Mouse (Mus musculus): Measurements from ENCODE around the gene Cbfa2t3. TPM values are rescaled to one million over a fixed set of nuclear protein-coding genes. Genes with fewer than 3 reads are reported as not detected.

Gene Cbfa2t3
- polyA plus RNA-seq, 1 experiment, result 22.7 TPM

DNA sequence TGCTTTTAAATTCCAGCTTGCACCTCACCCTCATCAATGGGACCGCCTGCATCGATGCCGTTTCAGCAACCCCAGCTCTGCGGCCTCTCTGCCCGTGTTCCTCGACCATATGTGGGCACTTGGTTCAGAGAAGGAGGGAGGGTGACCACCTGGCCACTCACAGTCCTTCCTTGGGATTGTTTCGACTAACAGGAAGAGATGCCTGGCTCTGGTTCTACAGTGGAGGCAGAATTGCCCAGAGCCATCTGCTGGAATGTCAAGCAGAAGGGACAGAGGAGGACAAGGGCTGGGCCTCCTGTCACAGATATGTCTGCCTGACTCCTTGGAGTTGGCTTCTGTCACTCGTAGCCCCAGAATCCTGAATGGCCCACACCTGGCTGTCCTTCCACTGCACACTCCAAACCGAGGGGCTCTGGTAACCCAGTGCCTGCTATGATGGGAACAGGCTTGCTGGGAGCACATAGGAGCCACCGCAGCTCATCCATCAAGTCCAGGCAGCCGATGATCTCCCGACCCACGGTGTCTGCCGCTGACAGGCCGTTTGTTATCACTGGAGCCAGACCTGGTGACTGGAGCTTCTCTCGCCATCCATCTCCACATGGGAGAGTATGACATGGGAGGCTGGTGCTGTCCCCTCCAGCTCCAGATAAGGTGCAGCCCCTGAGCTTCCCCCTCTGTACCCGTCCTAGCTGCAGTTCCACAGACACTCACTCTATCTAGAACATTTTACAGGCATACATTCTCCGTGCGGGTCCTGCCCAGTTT lies 13.6 kb downstream of the Cbfa2t3 start:
- H3K4me1 ChIP-seq (ENCODE audit: control insufficient read depth, insufficient read depth, insufficient read length, low read length), result no peaks in the 10 kb centered on the region
- no peak overlapping the region for H3K27ac ChIP-seq (replicated peaks; ENCODE audit: low read depth, low read length)
- no peak overlapping the region for H3K4me3 ChIP-seq (ENCODE audit: insufficient read depth, low read depth, low read length)

DNA sequence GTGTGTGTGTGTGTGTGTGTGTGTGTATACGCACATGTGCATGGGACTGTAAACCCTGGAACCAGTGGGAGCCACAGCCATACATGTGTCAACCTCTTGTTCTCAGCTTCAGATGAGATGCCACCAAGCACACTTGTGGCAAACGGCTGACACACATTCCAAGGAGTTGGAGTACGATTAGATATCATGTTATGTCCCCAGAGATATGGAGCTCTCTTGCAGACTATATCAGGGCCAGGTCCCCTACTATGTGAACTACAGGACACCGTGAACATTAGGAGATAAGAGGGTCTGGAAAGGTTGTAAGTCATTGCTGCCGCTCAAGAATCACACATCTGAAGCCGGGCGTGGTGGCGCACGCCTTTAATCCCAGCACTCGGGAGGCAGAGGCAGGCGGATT lies 16.1 kb downstream of the Cbfa2t3 start:
- no peak overlapping the region for H3K4me3 ChIP-seq (ENCODE audit: insufficient read depth, low read depth, low read length)
- no peak overlapping the region for H3K27ac ChIP-seq (replicated peaks; ENCODE audit: low read depth, low read length)
- no peaks in the 10 kb centered on the region for H3K4me1 ChIP-seq (ENCODE audit: control insufficient read depth, insufficient read depth, insufficient read length, low read length)

DNA sequence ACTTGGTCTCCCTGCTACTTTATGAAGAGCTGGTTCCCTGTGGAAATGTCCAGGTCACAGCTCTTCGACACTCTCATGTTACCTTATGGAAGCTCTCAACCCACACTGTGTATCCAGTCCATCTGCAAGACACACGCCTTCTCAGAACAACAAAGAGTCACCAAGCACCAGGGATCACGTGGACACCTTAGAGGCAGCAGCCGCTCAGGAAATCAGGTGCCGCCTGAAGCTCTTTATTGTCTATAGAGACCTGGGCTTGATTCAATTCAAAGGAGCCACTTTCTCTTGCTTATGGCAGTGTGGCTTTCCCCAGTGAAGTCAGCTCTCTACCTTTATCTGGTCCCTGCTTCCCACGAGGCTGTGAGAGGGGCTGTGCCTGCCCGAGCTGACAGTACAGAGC lies 18.7 kb downstream of the Cbfa2t3 start:
- Histone ChIP-seq H3K4me1 (ENCODE audit: control insufficient read depth, insufficient read depth, insufficient read length, low read length) (0 out of 2 replicates have a peak, but pooled peaks cover 4% of the 10 kb centered on the region), H3K27ac (replicated peaks; ENCODE audit: low read depth, low read length) (no peak overlapping the region), H3K4me3 (ENCODE audit: insufficient read depth, low read depth, low read length) (no peak overlapping the region)

DNA sequence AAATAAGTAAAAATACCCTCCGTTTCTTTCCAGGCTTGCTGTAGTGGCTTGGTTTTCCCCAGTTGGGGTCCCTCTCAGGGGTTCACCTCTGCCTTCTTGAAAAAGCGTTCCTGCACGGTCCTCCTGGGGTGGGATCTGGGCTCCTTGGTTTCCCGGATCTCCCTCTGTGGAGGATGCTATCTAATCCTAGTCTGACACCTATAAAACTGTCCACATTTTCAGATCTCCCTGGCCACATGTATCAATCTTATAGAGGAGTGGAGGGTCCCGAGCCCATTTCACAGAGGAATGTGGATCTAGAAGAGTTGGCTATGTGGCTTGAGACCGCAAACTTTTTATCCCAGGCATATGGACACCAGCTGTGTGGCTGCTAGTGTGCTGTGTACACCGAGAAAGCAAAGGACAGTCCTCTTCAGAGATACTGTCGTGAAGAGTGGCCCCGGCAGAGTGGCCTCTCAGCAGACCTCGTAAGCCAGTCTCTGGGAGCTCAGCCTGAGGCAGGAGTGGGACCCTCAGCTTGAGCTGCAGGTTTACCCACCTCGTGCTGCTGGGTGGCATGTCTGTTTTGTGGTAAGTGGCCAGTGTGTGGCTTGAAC lies 19.5 kb downstream of the Cbfa2t3 start:
- no peak overlapping the region for H3K4me3 ChIP-seq (ENCODE audit: insufficient read depth, low read depth, low read length)
- no peak overlapping the region for H3K27ac ChIP-seq (replicated peaks; ENCODE audit: low read depth, low read length)
- peaks cover 11% of the 10 kb centered on the region for H3K4me1 ChIP-seq (ENCODE audit: control insufficient read depth, insufficient read depth, insufficient read length, low read length)

GRCm38 (mm10) chr8:122678896-122679210 lies 20.1 kb downstream of the Cbfa2t3 start:
- Histone ChIP-seq H3K4me3 (ENCODE audit: insufficient read depth, low read depth, low read length) (peak overlapping the region; percentile 87), H3K27ac (replicated peaks; ENCODE audit: low read depth, low read length) (peak overlapping the region; percentile 72), H3K4me1 (ENCODE audit: control insufficient read depth, insufficient read depth, insufficient read length, low read length) (peaks cover 15% of the 10 kb centered on the region)

DNA sequence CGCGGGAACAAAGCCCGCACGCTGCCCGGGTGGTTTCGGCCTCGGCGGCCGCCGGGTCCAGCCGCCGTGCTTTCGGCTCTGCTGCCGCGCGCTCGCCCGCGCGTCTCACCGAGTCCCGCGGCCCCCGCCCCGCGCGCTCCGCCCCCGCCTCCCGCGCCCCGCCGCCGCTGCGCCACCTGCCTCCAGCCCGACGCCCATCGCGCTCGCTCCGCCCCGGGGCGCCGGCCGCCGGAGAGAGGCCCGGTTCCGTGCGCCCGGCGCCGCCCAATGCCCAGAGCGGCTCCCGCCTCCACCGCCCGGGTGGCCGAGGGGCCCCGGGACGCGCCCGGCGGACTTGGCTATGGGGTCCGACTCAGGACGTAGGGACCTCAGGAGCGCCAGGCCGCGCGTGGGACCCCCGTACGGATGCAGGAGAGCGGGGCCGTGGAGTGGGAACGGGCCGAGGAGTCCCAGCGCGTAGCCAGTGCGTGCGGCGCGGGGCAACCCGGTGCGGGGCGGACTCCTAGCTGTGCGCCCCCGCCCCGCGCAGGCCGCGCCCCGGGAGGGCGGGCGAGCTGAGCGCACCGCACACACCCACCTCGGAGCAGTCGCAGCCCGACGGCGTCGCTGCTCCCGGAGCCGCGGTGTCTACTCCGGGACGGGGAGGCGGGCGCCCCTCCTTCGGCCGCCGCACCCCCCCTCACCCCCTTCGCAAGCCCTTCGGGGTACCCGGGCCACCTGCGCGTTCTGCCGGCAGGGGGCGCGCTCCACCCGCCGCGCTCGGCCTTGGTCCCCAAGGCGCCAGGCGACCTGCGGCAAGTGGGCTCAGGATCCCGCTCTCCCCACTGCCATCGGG lies 20.6 kb downstream of the Cbfa2t3 start:
- H3K4me1 ChIP-seq (ENCODE audit: control insufficient read depth, insufficient read depth, insufficient read length, low read length), result peaks cover 18% of the 10 kb centered on the region
- H3K4me3 ChIP-seq (ENCODE audit: insufficient read depth, low read depth, low read length), result peak overlapping the region; percentile 87
- peak overlapping the region; percentile 92 for H3K27ac ChIP-seq (replicated peaks; ENCODE audit: low read depth, low read length)

DNA sequence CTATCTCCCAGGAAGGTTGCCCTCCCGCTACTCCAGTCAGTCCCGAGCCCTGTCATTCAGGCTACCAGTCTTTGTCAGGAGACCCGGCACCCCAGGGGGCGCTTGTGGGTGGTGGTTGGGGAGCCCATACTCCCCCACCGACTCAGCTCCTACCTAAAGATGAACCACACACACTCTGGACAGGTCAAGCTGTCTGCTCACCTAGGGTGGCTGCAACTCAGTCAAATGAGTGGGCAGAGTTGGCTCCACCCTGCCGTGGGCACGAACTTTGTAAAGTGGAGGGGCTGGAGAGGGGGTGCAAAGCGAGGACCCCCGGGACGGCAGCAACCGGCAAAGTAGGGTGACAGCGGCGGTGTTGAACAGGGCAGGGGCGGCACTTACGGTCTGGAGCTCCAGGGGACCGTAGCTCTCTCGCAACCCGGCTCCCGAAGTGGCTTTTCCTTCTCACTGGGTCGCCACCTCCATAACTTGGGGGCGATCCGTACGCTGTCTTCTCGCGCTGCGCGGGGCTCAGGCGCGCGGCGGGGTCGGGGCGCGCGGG lies 21.4 kb downstream of the Cbfa2t3 start:
- H3K27ac ChIP-seq (replicated peaks; ENCODE audit: low read depth, low read length), result peak overlapping the region; percentile 85
- H3K4me1 ChIP-seq (ENCODE audit: control insufficient read depth, insufficient read depth, insufficient read length, low read length), result peaks cover 18% of the 10 kb centered on the region
- H3K4me3 ChIP-seq (ENCODE audit: insufficient read depth, low read depth, low read length), result peak overlapping the region; percentile 87

- Histone ChIP-seq H3K4me3 (ENCODE audit: insufficient read depth, low read depth, low read length) (peak overlapping the region; percentile 87), H3K4me1 (ENCODE audit: control insufficient read depth, insufficient read depth, insufficient read length, low read length) (peaks cover 19% of the 10 kb centered on the region), H3K27ac (replicated peaks; ENCODE audit: low read depth, low read length) (peak overlapping the region; percentile 85)
These were observed 22.1 kb downstream of the Cbfa2t3 start for GRCm38 (mm10) chr8:122676621-122677480.

DNA sequence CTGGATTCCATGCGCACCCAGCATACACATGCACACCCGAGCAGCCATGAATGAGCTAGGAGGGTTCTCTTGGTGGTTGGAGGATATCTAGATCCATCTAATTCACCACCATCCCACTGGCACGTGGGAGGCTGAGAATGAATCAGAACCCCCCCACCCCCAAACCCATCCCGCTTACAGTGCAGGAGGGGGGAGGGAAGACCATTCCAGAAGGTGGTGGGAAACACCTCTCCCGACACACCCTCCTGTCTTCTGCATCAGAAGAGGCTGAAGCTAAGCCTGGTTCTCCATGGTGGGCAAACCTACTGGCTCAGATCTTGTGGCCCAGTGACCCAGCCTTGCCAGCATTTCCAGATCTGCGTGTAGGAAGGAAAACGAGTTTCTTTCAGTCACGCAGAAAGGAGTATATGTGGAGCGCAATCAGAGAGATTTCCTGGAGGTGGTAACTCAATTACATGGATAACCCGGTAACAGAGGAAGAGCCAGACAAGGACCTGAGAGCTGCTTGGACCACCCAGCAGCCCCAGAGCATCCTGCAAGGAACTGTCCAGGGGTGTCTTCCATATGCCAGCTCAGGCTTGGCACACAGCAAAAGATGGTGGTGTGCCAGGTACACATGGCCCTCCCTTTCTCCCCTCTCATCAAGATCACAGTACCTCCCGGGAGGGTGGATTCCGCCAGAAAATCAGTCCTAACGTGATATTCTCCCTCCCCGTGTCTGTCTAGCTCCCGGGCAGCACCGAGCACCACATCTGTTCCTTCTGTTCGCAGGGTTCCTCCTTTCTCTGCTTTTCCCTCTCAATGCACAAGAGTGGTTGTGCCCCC lies 23.1 kb downstream of the Cbfa2t3 start:
- Histone ChIP-seq H3K4me3 (ENCODE audit: insufficient read depth, low read depth, low read length) (peak overlapping the region; percentile 87), H3K4me1 (ENCODE audit: control insufficient read depth, insufficient read depth, insufficient read length, low read length) (peaks cover 22% of the 10 kb centered on the region), H3K27ac (replicated peaks; ENCODE audit: low read depth, low read length) (peak overlapping the region; percentile 82)

DNA sequence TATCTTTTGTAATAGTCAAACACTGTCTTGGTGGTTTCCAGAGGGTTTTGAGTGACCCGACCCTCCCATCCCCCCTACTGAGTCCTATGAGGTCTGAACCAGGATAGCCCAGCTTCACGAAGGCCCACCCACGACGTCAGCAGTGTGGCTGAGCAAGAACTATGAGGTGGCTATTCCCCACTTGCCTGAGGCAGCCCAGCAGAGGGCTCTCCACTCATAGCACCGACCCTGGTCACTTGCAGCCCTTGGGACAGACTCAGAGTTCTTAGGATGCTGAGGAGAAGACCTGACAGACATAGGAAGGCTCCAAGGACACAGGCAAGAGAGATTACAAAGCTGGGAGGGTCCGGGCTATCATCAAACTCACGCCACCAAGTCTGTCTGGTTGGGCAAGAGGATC lies 23.9 kb downstream of the Cbfa2t3 start:
- peaks cover 22% of the 10 kb centered on the region for H3K4me1 ChIP-seq (ENCODE audit: control insufficient read depth, insufficient read depth, insufficient read length, low read length)
- H3K27ac ChIP-seq (replicated peaks; ENCODE audit: low read depth, low read length), result no peak overlapping the region
- peak overlapping the region; percentile 87; the same call in 1 of the 2 replicates for H3K4me3 ChIP-seq (ENCODE audit: insufficient read depth, low read depth, low read length)

- Histone ChIP-seq H3K4me3 (ENCODE audit: insufficient read depth, low read depth, low read length) (no peak overlapping the region), H3K4me1 (ENCODE audit: control insufficient read depth, insufficient read depth, insufficient read length, low read length) (peaks cover 25% of the 10 kb centered on the region), H3K27ac (replicated peaks; ENCODE audit: low read depth, low read length) (no peak overlapping the region)
These were observed 24.9 kb downstream of the Cbfa2t3 start for GRCm38 (mm10) chr8:122673989-122674388.

GRCm38 (mm10) chr8:122671894-122672293 lies 27.0 kb downstream of the Cbfa2t3 start:
- H3K4me3 ChIP-seq (ENCODE audit: insufficient read depth, low read depth, low read length), result no peak overlapping the region
- H3K4me1 ChIP-seq (ENCODE audit: control insufficient read depth, insufficient read depth, insufficient read length, low read length), result peaks cover 41% of the 10 kb centered on the region
- H3K27ac ChIP-seq (replicated peaks; ENCODE audit: low read depth, low read length), result no peak overlapping the region

GRCm38 (mm10) chr8:122670718-122671117 lies 28.2 kb downstream of the Cbfa2t3 start:
- Histone ChIP-seq H3K4me3 (ENCODE audit: insufficient read depth, low read depth, low read length) (no peak overlapping the region), H3K27ac (replicated peaks; ENCODE audit: low read depth, low read length) (no peak overlapping the region), H3K4me1 (ENCODE audit: control insufficient read depth, insufficient read depth, insufficient read length, low read length) (peaks cover 50% of the 10 kb centered on the region)

GRCm38 (mm10) chr8:122670001-122670400 lies 28.9 kb downstream of the Cbfa2t3 start:
- no peak overlapping the region for H3K4me3 ChIP-seq (ENCODE audit: insufficient read depth, low read depth, low read length)
- H3K27ac ChIP-seq (replicated peaks; ENCODE audit: low read depth, low read length), result no peak overlapping the region
- peaks cover 47% of the 10 kb centered on the region for H3K4me1 ChIP-seq (ENCODE audit: control insufficient read depth, insufficient read depth, insufficient read length, low read length)

Data from brown adipose tissue, adult 24 weeks (tissue).